Mouse (Mus musculus) midbrain, embryonic 13.5 days (tissue): ENCODE measurements around the gene Rpn1. TPM values are rescaled to one million over a fixed set of nuclear protein-coding genes. Genes with fewer than 3 reads are reported as not detected.

Experiments
- ATAC-seq: fragments of 200-750 bp; cut with Nextera tagmentation; 2 replicates; pipeline ENCODE4 v1.8.0; 2017; ENCODE audit warnings: mild to moderate bottlenecking, moderate TSS enrichment, moderate library complexity
- H3K27ac ChIP-seq: fragments of 300-500 bp; sonication (generic); 2 replicates; pipeline ENCODE4 v1.5.1; 2015; ENCODE audit warnings: inconsistent platforms, mild to moderate bottlenecking, moderate library complexity
- H3K27me3 ChIP-seq: fragments of 300-500 bp; sonication (generic); 2 replicates; pipeline ENCODE4 v1.6.1; 2015; ENCODE audit warnings: mild to moderate bottlenecking, inconsistent platforms
- H3K36me3 ChIP-seq: fragments of 300-500 bp; sonication (generic); 2 replicates; pipeline ENCODE4 v1.6.1; 2015; ENCODE audit warnings: mild to moderate bottlenecking, inconsistent platforms
- H3K4me1 ChIP-seq: fragments of 300-500 bp; sonication (generic); replicated peaks from 2 replicates; pipeline ENCODE4 v1.6.1; 2015; ENCODE audit warnings: inconsistent platforms
- H3K4me2 ChIP-seq: fragments of 300-500 bp; sonication (generic); replicated peaks from 2 replicates; pipeline ENCODE4 v1.6.1; 2015; ENCODE audit warnings: moderate library complexity, mild to moderate bottlenecking, inconsistent platforms
- H3K4me3 ChIP-seq: fragments of 300-500 bp; sonication (generic); replicated peaks from 2 replicates; pipeline ENCODE4 v1.5.1; 2015; ENCODE audit warnings: mild to moderate bottlenecking, inconsistent platforms
- H3K9ac ChIP-seq: fragments of 300-500 bp; sonication (generic); replicated peaks from 2 replicates; pipeline ENCODE4 v1.6.1; 2015; ENCODE audit warnings: mild to moderate bottlenecking, inconsistent platforms
- H3K9me3 ChIP-seq: fragments of 300-500 bp; sonication (generic); 2 replicates; pipeline ENCODE4 v1.6.1; 2016; ENCODE audit warnings: mild to moderate bottlenecking, inconsistent platforms
- WGBS: fragments of 180-500 bp; shearing (Covaris S2); methylation state at CpG from one replicate; pipeline ENCODE4 v1.1.7; 2015; 5-methylcytosine and 5-hydroxymethylcytosine counted together
- polyA plus RNA-seq: library from polyadenylated mRNA; unstranded; fragments of >200 nt; fragmentation: Nextera tagmentation; extraction: Ambion mirVana; gene quantifications from 2 replicates; pipeline ENCODE4 v1.2.1, GENCODE M21; 2015

Rpn1 gene
- polyA plus RNA-seq, 1 experiment from 2014 or later: 257 TPM

DNA sequence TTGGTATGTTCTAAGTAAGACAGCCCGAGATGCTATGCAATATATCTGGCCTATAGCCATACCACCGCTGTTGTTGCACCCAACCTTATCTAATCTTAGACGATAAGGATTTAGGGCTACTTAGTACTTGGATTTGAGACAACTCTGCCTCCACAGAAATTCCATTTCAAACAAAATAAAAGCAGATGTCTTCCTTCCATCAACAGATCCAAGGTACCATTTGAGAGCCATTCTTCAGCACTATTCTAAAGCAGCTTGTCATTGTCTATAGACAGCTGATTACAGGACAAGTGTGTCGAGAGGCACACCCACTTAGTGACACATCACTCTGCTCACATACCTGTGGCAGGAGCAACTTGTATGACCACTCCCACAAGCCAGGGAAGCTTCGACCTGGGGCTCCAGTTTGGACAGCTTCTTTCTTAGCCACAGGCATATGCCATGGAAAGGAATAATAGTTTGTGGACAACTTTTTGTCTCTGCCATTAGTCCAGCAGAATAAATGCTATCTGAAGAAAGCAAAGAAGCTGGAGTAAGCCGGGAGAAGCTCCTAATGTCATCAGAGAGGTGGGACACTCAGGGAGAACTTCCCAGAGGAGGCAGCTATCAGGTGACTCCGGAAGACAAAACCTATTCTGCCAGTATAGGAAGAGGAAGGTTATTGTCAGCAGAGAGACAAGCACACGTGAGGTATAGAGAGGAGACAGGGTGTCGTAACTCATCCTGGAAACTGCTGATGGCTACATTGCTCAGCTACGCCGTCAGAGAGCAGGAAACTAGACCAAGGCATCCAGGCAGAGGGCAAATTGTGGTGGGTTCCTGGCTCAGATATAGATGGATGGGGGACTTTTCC lies 30.8 kb upstream of the Rpn1 start:
- Histone ChIP-seq H3K36me3 (no peaks in the 10 kb centered on the region), H3K4me1 (no peaks in the 10 kb centered on the region), H3K27me3 (peaks cover 43% of the 10 kb centered on the region), H3K9me3 (no peaks in the 10 kb centered on the region), H3K4me2 (no peak overlapping the region), H3K4me3 (no peak overlapping the region), H3K27ac (no peak overlapping the region), H3K9ac (no peak overlapping the region)
- ATAC-seq: no peak
- WGBS: 78% methylated on average over 11 of the region's 11 CpGs

DNA sequence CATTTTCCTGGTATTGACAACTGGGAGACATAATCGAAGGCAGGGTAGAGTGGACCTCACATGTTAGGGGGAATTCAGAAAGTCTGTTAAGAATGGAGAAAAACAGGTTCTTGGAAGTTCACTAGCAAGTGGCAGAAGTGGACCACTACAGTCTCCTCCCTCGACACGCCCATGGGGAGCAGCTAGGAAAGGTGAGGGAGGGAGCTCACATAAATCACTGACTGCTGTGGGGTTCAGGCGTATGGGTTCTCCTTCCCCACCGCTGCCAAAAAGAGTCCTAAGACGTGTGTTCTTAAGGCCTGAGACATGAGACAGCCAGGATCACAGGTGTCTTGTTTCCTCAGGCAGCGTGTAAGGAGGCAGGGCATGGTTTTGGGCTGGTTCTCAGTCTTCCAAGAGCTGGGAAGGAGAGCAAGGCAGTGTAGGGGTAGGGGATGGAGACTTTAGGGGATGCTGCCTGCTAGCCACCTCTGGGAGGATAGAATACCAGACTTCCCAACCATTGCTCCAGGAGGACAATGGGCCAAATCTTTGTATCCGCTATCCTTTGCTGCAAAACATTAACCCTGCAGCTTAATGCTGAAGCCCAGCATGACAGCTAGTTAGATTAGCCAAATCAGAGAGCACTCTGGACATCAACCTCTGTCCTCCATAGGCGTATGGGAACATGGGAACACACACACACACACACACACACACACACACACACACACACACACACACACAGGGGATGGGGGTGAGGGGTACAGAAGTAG lies 30.0 kb upstream of the Rpn1 start:
- Histone ChIP-seq H3K4me3 (no peak overlapping the region), H3K4me2 (no peak overlapping the region), H3K9ac (no peak overlapping the region), H3K27me3 (peaks cover 36% of the 10 kb centered on the region), H3K27ac (no peak overlapping the region), H3K4me1 (no peaks in the 10 kb centered on the region), H3K9me3 (no peaks in the 10 kb centered on the region), H3K36me3 (no peaks in the 10 kb centered on the region)
- no peak for ATAC-seq
- 65% methylated on average over 8 of the region's 9 CpGs for WGBS

DNA sequence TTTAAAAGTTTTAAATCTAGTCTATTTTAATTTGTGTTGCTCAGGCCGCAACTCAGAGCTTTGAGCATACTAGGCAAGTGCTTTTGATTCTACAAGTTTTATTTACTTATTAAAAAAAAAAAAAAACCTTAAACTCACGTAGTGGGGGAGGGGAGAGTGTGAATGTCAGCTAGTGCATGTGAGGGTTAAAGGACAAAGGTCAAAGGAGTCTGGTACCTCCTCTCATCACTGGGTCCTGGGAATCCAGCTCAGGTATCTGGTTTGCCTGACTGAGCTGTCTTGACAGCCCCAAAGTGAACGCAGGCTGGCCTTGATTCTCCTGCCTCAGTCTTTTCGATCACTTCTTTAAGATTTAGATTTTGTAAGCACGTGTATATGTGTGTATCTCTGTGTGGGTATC lies 28.6 kb upstream of the Rpn1 start:
- Histone ChIP-seq H3K4me2 (no peak overlapping the region), H3K36me3 (no peaks in the 10 kb centered on the region), H3K27ac (no peak overlapping the region), H3K9me3 (no peaks in the 10 kb centered on the region), H3K4me1 (no peaks in the 10 kb centered on the region), H3K27me3 (peaks cover 26% of the 10 kb centered on the region), H3K4me3 (no peak overlapping the region), H3K9ac (no peak overlapping the region)
- WGBS: 84% methylated on average over 5 of the region's 5 CpGs
- no peak for ATAC-seq

DNA sequence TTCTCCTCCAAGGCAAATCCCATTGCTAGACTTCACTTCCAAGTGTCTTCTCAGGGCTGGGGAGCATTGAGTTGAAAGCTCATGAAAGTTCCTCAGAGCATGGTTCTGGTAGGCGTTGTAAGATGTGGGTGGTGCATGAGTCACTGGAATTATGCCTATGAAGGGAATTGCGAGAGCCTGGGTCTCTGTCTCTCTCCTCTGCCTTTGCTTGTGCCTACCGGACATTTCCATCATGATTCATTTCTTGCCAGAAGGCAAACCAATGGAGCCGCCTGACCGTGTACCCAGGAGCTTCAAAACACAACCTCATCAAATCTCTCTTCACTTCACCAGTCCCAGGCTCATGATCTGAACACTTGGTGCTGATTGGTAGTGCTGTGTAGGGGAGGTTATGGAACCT lies 27.4 kb upstream of the Rpn1 start:
- H3K4me1 ChIP-seq: no peaks in the 10 kb centered on the region
- no peak overlapping the region for H3K4me2 ChIP-seq
- no peak overlapping the region for H3K4me3 ChIP-seq
- H3K27me3 ChIP-seq: peaks cover 18% of the 10 kb centered on the region
- ATAC-seq: no peak
- no peak overlapping the region for H3K27ac ChIP-seq
- 97% methylated on average over 5 of the region's 5 CpGs for WGBS
- H3K9me3 ChIP-seq: no peaks in the 10 kb centered on the region
- H3K9ac ChIP-seq: no peak overlapping the region
- no peaks in the 10 kb centered on the region for H3K36me3 ChIP-seq

DNA sequence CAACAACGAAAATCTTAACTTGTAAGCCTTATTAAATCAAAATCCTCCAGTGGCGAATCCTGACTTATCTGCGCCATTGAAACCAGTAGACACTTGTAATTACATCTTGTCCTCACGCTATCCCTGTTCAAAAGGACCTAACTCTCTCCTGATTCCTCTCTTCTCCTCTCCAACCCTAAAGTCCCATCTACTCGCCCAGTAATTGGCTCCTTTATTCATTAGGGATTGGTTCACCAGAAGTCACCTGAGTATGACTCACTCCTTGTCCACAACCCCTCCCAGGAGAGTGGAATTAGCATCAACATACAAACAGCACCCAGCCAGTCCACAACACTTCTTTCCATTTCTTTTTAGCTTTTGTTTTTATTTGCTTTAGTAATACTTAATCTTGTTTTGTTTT lies 24.4 kb upstream of the Rpn1 start:
- ATAC-seq: no peak
- 80% methylated on average over 5 of the region's 5 CpGs for WGBS
- H3K9me3 ChIP-seq: no peaks in the 10 kb centered on the region
- H3K4me2 ChIP-seq: no peak overlapping the region
- no peaks in the 10 kb centered on the region for H3K4me1 ChIP-seq
- H3K27me3 ChIP-seq: no peaks in the 10 kb centered on the region
- no peak overlapping the region for H3K27ac ChIP-seq
- H3K36me3 ChIP-seq: no peaks in the 10 kb centered on the region
- no peak overlapping the region for H3K9ac ChIP-seq
- no peak overlapping the region for H3K4me3 ChIP-seq

DNA sequence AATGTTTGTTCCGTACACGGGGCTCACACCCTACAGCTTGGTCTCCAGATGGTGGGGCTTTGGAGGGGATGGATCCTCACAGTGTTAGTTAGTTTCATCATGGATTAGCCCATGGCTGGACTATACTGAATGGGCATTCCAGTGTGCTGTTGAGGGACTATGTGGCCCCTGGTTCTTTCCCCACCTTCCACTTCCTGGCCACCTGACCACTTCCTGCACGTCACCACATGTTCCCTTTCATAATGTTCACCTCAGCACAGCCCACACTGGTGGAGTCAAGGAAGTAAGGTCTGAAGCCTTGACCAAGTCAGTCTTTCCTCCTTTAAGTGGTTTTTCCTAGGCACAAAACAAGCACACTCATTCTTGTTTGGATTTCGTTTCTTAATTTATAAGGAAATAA lies 23.7 kb upstream of the Rpn1 start:
- H3K9me3 ChIP-seq: no peaks in the 10 kb centered on the region
- ATAC-seq: no peak
- WGBS: 88% methylated on average over 4 of the region's 4 CpGs
- no peak overlapping the region for H3K4me3 ChIP-seq
- no peak overlapping the region for H3K27ac ChIP-seq
- H3K36me3 ChIP-seq: no peaks in the 10 kb centered on the region
- H3K4me2 ChIP-seq: no peak overlapping the region
- no peak overlapping the region for H3K9ac ChIP-seq
- H3K27me3 ChIP-seq: no peaks in the 10 kb centered on the region
- no peaks in the 10 kb centered on the region for H3K4me1 ChIP-seq

DNA sequence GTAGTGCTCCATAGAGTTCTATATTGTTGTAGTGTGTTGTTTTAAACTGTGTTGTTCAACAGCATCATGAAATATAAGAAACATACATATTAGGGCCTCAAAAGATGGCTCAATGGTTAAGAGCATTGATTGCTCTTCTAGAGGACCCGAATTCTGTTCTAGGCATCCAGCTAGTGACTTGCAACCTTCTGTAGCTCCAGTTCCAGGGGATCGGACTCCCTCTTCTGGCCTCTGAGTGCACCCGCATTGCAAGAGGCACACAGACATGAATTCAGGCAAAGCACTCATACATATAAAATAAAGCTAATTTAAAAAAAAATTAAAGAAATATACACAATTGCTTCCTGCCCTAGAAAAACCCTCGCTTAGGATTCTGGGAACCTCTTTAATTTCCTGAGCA lies 22.9 kb upstream of the Rpn1 start:
- WGBS: 85% methylated on average over 4 of the region's 4 CpGs
- no peak overlapping the region for H3K4me2 ChIP-seq
- H3K27me3 ChIP-seq: no peaks in the 10 kb centered on the region
- H3K4me1 ChIP-seq: no peaks in the 10 kb centered on the region
- H3K9ac ChIP-seq: no peak overlapping the region
- ATAC-seq: no peak
- H3K9me3 ChIP-seq: no peaks in the 10 kb centered on the region
- no peaks in the 10 kb centered on the region for H3K36me3 ChIP-seq
- no peak overlapping the region for H3K27ac ChIP-seq
- no peak overlapping the region for H3K4me3 ChIP-seq

DNA sequence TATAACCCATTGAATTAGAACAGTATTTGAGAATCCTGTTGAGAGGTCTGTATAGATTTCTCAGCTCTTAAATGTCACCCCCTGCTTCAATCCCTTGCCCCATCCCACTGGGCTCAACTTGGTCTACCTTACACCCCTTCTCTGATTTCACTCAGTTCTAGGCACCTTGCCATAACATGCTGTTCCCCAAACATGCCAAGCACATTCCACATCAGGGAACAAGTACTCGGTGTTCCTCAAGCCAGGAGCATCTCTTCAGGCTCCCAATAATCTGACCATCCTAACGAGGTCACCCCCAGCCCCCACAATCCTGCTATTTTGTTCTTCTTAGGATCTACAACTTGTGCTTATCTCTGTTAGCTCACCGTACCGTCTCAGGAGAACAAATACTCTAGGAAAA lies 21.9 kb upstream of the Rpn1 start:
- WGBS: 85% methylated on average over 4 of the region's 4 CpGs
- no peak for ATAC-seq
- Histone ChIP-seq H3K4me2 (no peak overlapping the region), H3K9ac (no peak overlapping the region), H3K4me3 (no peak overlapping the region), H3K36me3 (no peaks in the 10 kb centered on the region), H3K4me1 (no peaks in the 10 kb centered on the region), H3K27ac (no peak overlapping the region), H3K27me3 (no peaks in the 10 kb centered on the region), H3K9me3 (no peaks in the 10 kb centered on the region)

DNA sequence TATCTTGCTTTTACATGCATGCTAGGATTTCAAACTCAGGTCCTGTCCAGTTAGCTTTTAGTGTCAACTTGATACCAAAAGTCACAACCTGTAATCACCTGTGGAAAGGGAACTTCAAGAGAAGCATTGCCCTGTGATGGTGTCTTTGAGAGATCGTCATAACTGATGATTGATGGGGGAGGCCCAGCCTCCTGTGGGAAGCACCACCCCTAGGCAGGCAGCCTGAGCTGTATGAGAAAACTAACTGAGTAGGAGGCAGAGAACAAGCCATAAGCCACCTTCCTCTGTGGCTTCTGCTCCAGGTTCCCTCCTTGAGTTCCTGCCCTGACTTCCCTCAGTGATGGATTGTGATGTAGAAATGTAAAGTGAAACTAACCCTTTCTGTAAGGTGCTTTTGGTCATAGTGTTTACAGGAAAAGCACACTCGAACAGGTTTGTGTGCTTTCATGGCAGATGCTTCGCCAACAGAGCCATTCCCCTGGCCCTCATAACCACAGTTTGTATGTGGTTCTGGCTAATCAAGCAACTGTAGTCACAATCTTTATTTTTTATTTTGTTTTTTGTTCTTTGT lies 20.1 kb upstream of the Rpn1 start:
- no peak overlapping the region for H3K4me3 ChIP-seq
- 0 out of 2 replicates have a peak, but pooled peaks cover under 1% of the 10 kb centered on the region for H3K27me3 ChIP-seq
- H3K4me2 ChIP-seq: no peak overlapping the region
- no peak for ATAC-seq
- no peaks in the 10 kb centered on the region for H3K4me1 ChIP-seq
- 83% methylated on average over 3 of the region's 3 CpGs for WGBS
- no peak overlapping the region for H3K9ac ChIP-seq
- H3K9me3 ChIP-seq: no peaks in the 10 kb centered on the region
- no peaks in the 10 kb centered on the region for H3K36me3 ChIP-seq
- no peak overlapping the region for H3K27ac ChIP-seq

DNA sequence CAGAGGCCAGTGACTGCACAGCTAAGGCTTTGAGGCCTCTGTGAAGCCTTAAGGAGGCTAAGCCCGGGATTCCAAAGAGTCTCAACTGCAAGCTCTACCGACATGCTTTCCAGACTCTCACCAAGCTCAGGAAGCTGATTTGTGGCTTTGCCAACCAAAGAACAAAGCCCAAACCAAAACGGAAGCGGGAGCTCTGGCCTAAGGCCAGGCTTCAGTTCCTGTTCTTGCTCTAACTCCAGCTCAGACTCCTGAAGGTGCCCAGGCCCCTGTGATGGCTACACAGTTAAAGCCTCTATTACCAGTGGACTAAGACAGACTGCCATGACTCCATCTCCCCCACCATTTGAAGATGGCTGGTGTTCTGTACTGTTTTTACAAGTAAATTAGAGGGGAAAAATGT lies 19.2 kb upstream of the Rpn1 start:
- 70% methylated on average over 4 of the region's 4 CpGs for WGBS
- no peak for ATAC-seq
- H3K4me1 ChIP-seq: no peaks in the 10 kb centered on the region
- H3K27ac ChIP-seq: no peak overlapping the region
- no peaks in the 10 kb centered on the region for H3K9me3 ChIP-seq
- H3K4me3 ChIP-seq: no peak overlapping the region
- H3K9ac ChIP-seq: 0 out of 2 replicates have a peak overlapping the region, but pooled peaks have one; percentile 32
- H3K36me3 ChIP-seq: no peaks in the 10 kb centered on the region
- peaks cover 5% of the 10 kb centered on the region; the same call in 1 of the 2 replicates for H3K27me3 ChIP-seq
- no peak overlapping the region for H3K4me2 ChIP-seq

DNA sequence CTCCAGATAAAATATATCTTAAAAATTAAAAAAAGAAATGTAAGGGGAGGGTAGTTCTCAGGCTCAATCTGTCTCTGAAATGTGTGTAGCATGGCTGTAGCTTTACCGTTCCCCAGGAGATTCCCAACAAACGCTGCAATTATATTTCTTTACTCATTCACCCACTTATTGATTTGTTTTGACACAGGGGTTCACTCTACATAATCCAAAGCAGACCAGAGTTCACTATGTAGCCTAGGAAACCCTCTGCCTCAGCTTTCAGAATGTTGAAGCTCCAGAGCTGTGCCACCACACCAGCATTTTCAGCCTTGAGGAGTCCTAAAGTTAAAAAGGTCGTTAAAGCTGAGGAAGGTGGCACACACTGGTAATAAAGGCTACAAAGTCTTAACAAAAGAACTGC lies 18.3 kb upstream of the Rpn1 start:
- H3K9ac ChIP-seq: no peak overlapping the region

DNA sequence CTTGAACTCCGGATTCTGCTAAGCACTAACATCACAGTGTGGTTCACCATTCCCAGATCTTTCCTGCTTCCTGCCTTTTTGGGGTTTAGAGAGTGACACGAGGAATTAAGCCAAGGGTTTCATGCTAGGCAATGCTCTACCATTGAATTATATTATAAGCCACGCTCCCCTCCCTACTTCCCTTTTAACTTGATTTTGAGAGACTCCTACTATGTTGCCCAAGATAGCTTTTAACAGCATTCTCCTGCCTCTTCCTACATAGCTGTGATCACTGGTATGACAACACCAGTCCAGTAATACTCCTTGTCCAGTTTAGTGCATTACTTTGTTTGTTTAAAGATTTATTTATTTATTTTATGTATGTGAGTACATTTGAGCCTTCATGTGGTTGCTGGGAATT lies 16.6 kb upstream of the Rpn1 start:
- ATAC-seq: no peak

More for the DNA sequence above, 18.3 kb upstream of the Rpn1 start:
- Histone ChIP-seq H3K9me3 (no peaks in the 10 kb centered on the region), H3K4me2 (no peak overlapping the region), H3K27ac (no peak overlapping the region), H3K4me1 (no peaks in the 10 kb centered on the region), H3K36me3 (no peaks in the 10 kb centered on the region), H3K4me3 (no peak overlapping the region), H3K27me3 (peaks cover 7% of the 10 kb centered on the region; the same call in 1 of the 2 replicates)
- WGBS: 65% methylated on average over 3 of the region's 3 CpGs
- ATAC-seq: no peak

More for the DNA sequence above, 16.6 kb upstream of the Rpn1 start:
- Histone ChIP-seq H3K4me2 (no peak overlapping the region), H3K27me3 (peaks cover 15% of the 10 kb centered on the region), H3K36me3 (no peaks in the 10 kb centered on the region), H3K4me3 (no peak overlapping the region), H3K4me1 (no peaks in the 10 kb centered on the region), H3K9me3 (no peaks in the 10 kb centered on the region), H3K27ac (no peak overlapping the region), H3K9ac (no peak overlapping the region)
- WGBS: 60% methylated on average over 3 of the region's 3 CpGs
